Mouse (Mus musculus): ENCODE data around the gene Ybx1. TPM values are rescaled to one million over a fixed set of nuclear protein-coding genes. Genes with fewer than 3 reads are reported as not detected.
"Not testable (repeated sequence)": the region's sequence is repeated elsewhere in the genome, so short reads cannot be mapped to it uniquely, and the experiment has no call there.

The Ybx1 gene
- polyA plus RNA-seq, 1 experiment from 2014 or later = 1,189 TPM

- no peaks in the 10 kb centered on the region for H3K9me3 ChIP-seq
- H3K4me2 ChIP-seq (replicated peaks) = peak overlapping the region; percentile 70
- H3K4me3 ChIP-seq = peak overlapping the region; percentile 100
- H3K4me1 ChIP-seq = peaks cover 23% of the 10 kb centered on the region
- H3K27ac ChIP-seq (replicated peaks) = peak overlapping the region; percentile 87
- H3K36me3 ChIP-seq = peaks cover 7% of the 10 kb centered on the region
- WGBS = 10% methylated on average over 6 of the region's 6 CpGs
- no peak for ATAC-seq (ENCODE audit: low FRiP score, low read depth)
- no peaks in the 10 kb centered on the region for H3K27me3 ChIP-seq
- peak overlapping the region; percentile 66 for H3K9ac ChIP-seq (replicated peaks)
Observed at GRCm38 (mm10) chr4:119295134-119295453, 690 bp upstream of the Ybx1 start.

- peak overlapping the region; percentile 90 for H3K4me2 ChIP-seq (replicated peaks)
- no peaks in the 10 kb centered on the region for H3K27me3 ChIP-seq
- peaks cover 23% of the 10 kb centered on the region for H3K4me1 ChIP-seq
- WGBS = under 1% methylated on average over 38 of the region's 80 CpGs
- peaks cover 7% of the 10 kb centered on the region for H3K36me3 ChIP-seq
- ATAC-seq (ENCODE audit: low FRiP score, low read depth) = peak; percentile 38
- H3K27ac ChIP-seq (replicated peaks) = peak overlapping the region; percentile 93
- H3K9me3 ChIP-seq = no peaks in the 10 kb centered on the region
- peak overlapping the region; percentile 100 for H3K4me3 ChIP-seq
- peak overlapping the region; percentile 98 for H3K9ac ChIP-seq (replicated peaks)
Observed at GRCm38 (mm10) chr4:119293574-119294258, 688 bp downstream of the Ybx1 start.

DNA sequence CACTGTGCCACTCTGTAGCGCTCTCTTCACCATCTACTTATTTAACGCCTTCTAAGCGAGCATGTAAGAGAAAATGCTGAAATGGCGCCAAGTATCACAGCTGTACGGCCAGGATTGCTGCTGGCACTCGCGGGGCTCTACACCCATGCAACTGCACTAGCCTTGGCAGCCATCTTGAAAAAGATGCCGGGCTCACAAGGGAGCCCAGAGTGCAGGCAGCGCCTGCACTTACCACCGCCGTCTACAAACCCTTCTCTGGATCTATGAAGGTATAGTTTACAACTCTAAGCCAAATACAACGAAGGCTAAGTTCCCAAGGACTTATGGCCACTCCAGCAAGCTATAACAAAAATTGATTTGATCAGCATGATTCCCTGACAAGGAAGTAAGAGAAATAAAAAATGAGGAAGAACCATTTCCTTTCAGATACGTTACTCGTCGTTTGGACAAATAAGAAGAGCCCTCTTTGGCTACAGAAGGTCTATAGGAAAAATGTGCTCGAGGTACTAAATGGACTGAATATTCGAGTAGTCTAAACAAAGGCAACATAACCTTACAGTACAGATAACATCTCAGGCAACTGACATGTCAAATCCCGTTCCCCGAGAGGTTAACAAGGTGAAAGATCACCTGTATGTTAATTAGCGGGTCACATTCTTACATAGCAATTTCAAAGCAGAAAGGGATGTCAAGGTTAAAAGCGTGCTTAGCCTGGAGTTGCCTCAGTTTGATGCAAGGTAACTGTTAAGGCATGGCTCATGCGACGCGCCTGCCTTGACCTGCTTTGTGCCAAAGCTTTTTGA, 1.4 kb downstream of the Ybx1 start:
- Histone ChIP-seq H3K4me2 (replicated peaks) (peak overlapping the region; percentile 90), H3K4me3 (peak overlapping the region; percentile 100), H3K27ac (replicated peaks) (peak overlapping the region; percentile 93), H3K9me3 (no peaks in the 10 kb centered on the region), H3K9ac (replicated peaks) (peak overlapping the region; percentile 98), H3K27me3 (no peaks in the 10 kb centered on the region), H3K4me1 (peaks cover 23% of the 10 kb centered on the region), H3K36me3 (peaks cover 9% of the 10 kb centered on the region)
- ATAC-seq (ENCODE audit: low FRiP score, low read depth) = no peak
- WGBS = 2% methylated on average over 24 of the region's 24 CpGs

DNA sequence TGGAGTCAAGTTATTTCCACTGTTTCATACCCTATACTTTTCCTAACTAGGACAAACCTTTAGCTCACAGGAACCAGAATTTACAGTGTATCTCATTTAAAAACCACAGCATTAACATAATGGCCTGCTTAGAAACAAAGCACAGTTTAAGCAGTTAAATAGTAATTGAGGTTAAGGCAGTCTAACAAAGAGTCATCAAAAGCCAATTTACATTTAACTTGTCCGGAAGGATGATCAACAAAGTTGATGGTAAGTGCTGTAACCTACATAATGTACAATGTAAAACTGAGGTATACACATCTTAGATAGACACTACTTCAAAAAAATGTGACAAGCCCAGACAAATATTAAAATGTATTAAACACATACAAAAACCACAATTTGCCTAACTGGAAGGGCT, 2.5 kb downstream of the Ybx1 start:
- ATAC-seq (ENCODE audit: low FRiP score, low read depth) = no peak
- no peak overlapping the region for H3K27ac ChIP-seq (replicated peaks)
- H3K36me3 ChIP-seq = peaks cover 14% of the 10 kb centered on the region
- H3K4me3 ChIP-seq = peak overlapping the region; percentile 100
- H3K9me3 ChIP-seq = no peaks in the 10 kb centered on the region
- no peaks in the 10 kb centered on the region for H3K27me3 ChIP-seq
- H3K4me2 ChIP-seq (replicated peaks) = peak overlapping the region; percentile 90
- 86% methylated on average over 1 of the region's 1 CpGs for WGBS
- H3K4me1 ChIP-seq = peaks cover 25% of the 10 kb centered on the region
- H3K9ac ChIP-seq (replicated peaks) = peak overlapping the region; percentile 98

DNA sequence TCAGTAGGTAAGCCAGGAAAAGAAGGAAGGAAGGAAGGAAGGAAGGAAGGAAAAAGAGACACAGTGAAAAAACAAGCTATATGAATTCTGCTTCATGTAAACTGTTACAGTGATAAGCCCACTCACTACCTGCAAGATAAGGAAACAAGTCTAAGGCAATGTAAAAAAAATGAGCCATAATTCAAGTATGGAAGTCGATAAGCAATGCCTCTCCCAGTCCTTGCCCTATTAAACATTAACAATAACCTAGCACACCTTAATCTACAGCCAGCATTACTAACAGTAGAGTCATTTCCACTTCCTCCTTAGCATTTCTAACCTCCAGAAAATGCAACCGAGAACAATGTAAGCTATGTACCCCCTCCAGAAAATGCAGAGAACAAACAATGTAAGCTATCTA, 9.1 kb downstream of the Ybx1 start:
- Histone ChIP-seq H3K9me3 (no peaks in the 10 kb centered on the region), H3K27ac (replicated peaks) (no peak overlapping the region), H3K36me3 (peaks cover 61% of the 10 kb centered on the region), H3K27me3 (no peaks in the 10 kb centered on the region), H3K4me1 (0 out of 2 replicates have a peak, but pooled peaks cover 3% of the 10 kb centered on the region), H3K4me2 (replicated peaks) (no peak overlapping the region), H3K4me3 (no peak overlapping the region), H3K9ac (replicated peaks) (no peak overlapping the region)
- no peak for ATAC-seq (ENCODE audit: low FRiP score, low read depth)
- 88% methylated on average over 2 of the region's 2 CpGs for WGBS

- H3K9me3 ChIP-seq = no peaks in the 10 kb centered on the region
- no peak overlapping the region for H3K4me3 ChIP-seq
- ATAC-seq (ENCODE audit: low FRiP score, low read depth) = no peak
- H3K9ac ChIP-seq (replicated peaks) = no peak overlapping the region
- H3K4me1 ChIP-seq = 0 out of 2 replicates have a peak, but pooled peaks cover 3% of the 10 kb centered on the region
- no peak overlapping the region for H3K27ac ChIP-seq (replicated peaks)
- H3K4me2 ChIP-seq (replicated peaks) = no peak overlapping the region
- peaks cover 66% of the 10 kb centered on the region for H3K36me3 ChIP-seq
- no peaks in the 10 kb centered on the region for H3K27me3 ChIP-seq
- 100% methylated on average over 1 of the region's 1 CpGs for WGBS
Observed at GRCm38 (mm10) chr4:119284861-119285260, 9.5 kb downstream of the Ybx1 start.

DNA sequence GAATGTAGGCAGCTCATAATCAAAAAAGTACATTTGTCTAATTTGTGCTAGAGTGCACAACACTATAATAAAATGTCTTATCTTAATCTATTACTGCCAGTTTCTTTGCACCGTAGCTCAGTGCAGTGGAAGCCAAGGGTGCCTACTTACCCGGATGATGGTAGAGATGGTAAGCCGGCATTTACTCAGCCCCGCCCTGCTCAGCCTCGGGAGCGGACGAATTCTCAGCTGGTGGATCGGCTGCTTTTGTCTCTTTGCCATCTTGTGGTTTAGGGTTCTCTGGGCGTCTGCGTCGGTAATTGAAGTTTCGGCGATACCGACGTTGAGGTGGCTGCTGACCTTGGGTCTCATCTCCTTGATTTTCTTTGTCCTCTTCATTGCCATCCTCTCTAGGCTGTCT, 15.6 kb downstream of the Ybx1 start:
- 92% methylated on average over 15 of the region's 15 CpGs for WGBS
- H3K36me3 ChIP-seq = peaks cover 94% of the 10 kb centered on the region

GRCm38 (mm10) chr4:119275726-119276125, 18.7 kb downstream of the Ybx1 start:
- H3K4me2 ChIP-seq (replicated peaks) = no peak overlapping the region
- no peak for ATAC-seq (ENCODE audit: low FRiP score, low read depth)
- H3K27ac ChIP-seq (replicated peaks) = no peak overlapping the region
- H3K9me3 ChIP-seq = no peaks in the 10 kb centered on the region
- peaks cover 93% of the 10 kb centered on the region for H3K36me3 ChIP-seq
- H3K27me3 ChIP-seq = no peaks in the 10 kb centered on the region
- 86% methylated on average over 2 of the region's 2 CpGs for WGBS
- H3K4me1 ChIP-seq = no peaks in the 10 kb centered on the region
- H3K4me3 ChIP-seq = no peak overlapping the region
- H3K9ac ChIP-seq (replicated peaks) = no peak overlapping the region

More for the DNA sequence above, 15.6 kb downstream of the Ybx1 start:
- not testable (repeated sequence) for ATAC-seq (ENCODE audit: low FRiP score, low read depth); H3K4me2 ChIP-seq (replicated peaks); H3K27me3 ChIP-seq; H3K4me3 ChIP-seq; H3K9me3 ChIP-seq; H3K9ac ChIP-seq (replicated peaks); H3K4me1 ChIP-seq; H3K27ac ChIP-seq (replicated peaks)

DNA sequence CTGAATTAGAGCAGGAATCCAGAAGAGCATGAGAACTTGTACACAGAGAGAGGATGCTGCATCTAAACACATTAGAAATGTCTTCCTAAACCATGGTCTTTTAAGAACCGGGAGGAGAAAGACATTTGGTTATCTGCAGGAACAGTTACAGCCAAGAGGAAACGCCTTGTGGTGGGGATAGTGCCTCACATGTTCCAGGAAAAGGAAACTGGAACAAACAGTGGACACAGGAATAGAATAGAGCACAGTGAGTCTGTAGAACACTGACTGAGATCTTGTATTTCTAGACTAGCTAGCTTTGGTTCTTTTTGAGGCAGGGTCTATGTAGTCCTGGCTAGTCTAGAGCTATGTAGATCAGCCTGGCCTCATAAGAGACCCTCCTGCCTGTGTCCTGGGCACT, 19.2 kb downstream of the Ybx1 start:
- no peaks in the 10 kb centered on the region for H3K9me3 ChIP-seq
- 92% methylated on average over 2 of the region's 2 CpGs for WGBS
- H3K4me1 ChIP-seq = no peaks in the 10 kb centered on the region
- ATAC-seq (ENCODE audit: low FRiP score, low read depth) = no peak
- H3K36me3 ChIP-seq = peaks cover 94% of the 10 kb centered on the region
- no peak overlapping the region for H3K4me2 ChIP-seq (replicated peaks)
- no peaks in the 10 kb centered on the region for H3K27me3 ChIP-seq
- no peak overlapping the region for H3K27ac ChIP-seq (replicated peaks)
- no peak overlapping the region for H3K9ac ChIP-seq (replicated peaks)
- no peak overlapping the region for H3K4me3 ChIP-seq

DNA sequence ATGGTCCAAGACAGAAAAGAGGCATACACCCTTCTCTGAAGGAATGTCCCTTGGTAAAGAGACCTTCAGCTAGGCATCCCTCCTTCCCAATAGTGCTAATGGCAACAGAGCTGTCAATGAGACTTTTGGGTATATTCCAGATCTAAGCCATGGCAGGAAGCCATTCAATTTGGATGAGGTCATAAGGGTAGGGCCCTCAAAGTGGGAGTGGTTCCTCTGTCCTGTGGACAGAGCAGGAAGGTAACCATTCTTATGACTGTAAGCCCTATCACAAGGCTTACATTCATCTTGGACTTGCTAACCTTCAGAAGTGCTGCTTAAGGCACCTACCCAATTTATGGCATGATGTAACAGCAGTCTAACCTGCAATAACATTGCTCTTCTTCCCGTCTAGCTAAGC, 19.8 kb downstream of the Ybx1 start:
- Histone ChIP-seq H3K4me3 (no peak overlapping the region), H3K4me2 (replicated peaks) (no peak overlapping the region), H3K27me3 (no peaks in the 10 kb centered on the region), H3K27ac (replicated peaks) (no peak overlapping the region), H3K9ac (replicated peaks) (no peak overlapping the region), H3K36me3 (peaks cover 94% of the 10 kb centered on the region), H3K4me1 (no peaks in the 10 kb centered on the region), H3K9me3 (no peaks in the 10 kb centered on the region)
- 93% methylated on average over 1 of the region's 1 CpGs for WGBS
- no peak for ATAC-seq (ENCODE audit: low FRiP score, low read depth)

- H3K27me3 ChIP-seq = no peaks in the 10 kb centered on the region
- H3K4me1 ChIP-seq = no peaks in the 10 kb centered on the region
- 78% methylated on average over 13 of the region's 13 CpGs for WGBS
- no peaks in the 10 kb centered on the region for H3K9me3 ChIP-seq
- H3K9ac ChIP-seq (replicated peaks) = no peak overlapping the region
- no peak overlapping the region for H3K4me3 ChIP-seq
- H3K36me3 ChIP-seq = peaks cover 27% of the 10 kb centered on the region
- no peak overlapping the region for H3K4me2 ChIP-seq (replicated peaks)
- H3K27ac ChIP-seq (replicated peaks) = no peak overlapping the region
- no peak for ATAC-seq (ENCODE audit: low FRiP score, low read depth)
Observed at GRCm38 (mm10) chr4:119266606-119267005, 27.8 kb downstream of the Ybx1 start.

- H3K4me1 ChIP-seq = no peaks in the 10 kb centered on the region
- no peak overlapping the region for H3K4me3 ChIP-seq
- H3K36me3 ChIP-seq = no peaks in the 10 kb centered on the region
- no peak for ATAC-seq (ENCODE audit: low FRiP score, low read depth)
- 83% methylated on average over 3 of the region's 3 CpGs for WGBS
- no peak overlapping the region for H3K4me2 ChIP-seq (replicated peaks)
- no peak overlapping the region for H3K27ac ChIP-seq (replicated peaks)
- H3K9ac ChIP-seq (replicated peaks) = no peak overlapping the region
- H3K9me3 ChIP-seq = no peaks in the 10 kb centered on the region
- H3K27me3 ChIP-seq = no peaks in the 10 kb centered on the region
Observed at GRCm38 (mm10) chr4:119263459-119263858, 30.9 kb downstream of the Ybx1 start.
